Mouse (Mus musculus) bone marrow, adult 2 months (tissue): ENCODE measurements around the gene Eif4ebp2. TPM values are rescaled to one million over a fixed set of nuclear protein-coding genes. Genes with fewer than 3 reads are reported as not detected.

Experiments used
- H3K27ac ChIP-seq: fragments of 200-500 bp; 2 replicates; pipeline ENCODE4 v1.5.1; 2012; ENCODE audit warnings: low read depth, mild to moderate bottlenecking, control low read depth, inconsistent platforms, low read length; ENCODE audit not compliant: control insufficient read depth, poor library complexity, insufficient read depth
- H3K4me1 ChIP-seq: fragments of 200-500 bp; 2 replicates; pipeline ENCODE4 v1.6.1; 2011; ENCODE audit warnings: low read length; ENCODE audit not compliant: control insufficient read depth, insufficient read depth
- H3K4me3 ChIP-seq: fragments of 200-500 bp; replicated peaks from 2 replicates; pipeline ENCODE3; 2011; ENCODE audit warnings: mild to moderate bottlenecking, low read depth, low read length, control low read depth; ENCODE audit not compliant: control insufficient read depth
- CTCF ChIP-seq: fragments of 200-500 bp; IDR thresholded peaks from 2 replicates; pipeline ENCODE4 v1.5.1; 2011; ENCODE audit warnings: low read length, control low read depth; ENCODE audit not compliant: control insufficient read depth, insufficient read depth
- POLR2A ChIP-seq: fragments of 200-500 bp; IDR thresholded peaks from 2 replicates; pipeline ENCODE4 v1.6.1; 2011; ENCODE audit warnings: low read depth, mild to moderate bottlenecking, control low read depth, low read length, borderline replicate concordance; ENCODE audit not compliant: control insufficient read depth
- WGBS: fragments of 180-500 bp; shearing (Covaris S2); methylation state at CpG from one replicate; pipeline ENCODE4 v1.1.7; 2018; 5-methylcytosine and 5-hydroxymethylcytosine counted together
- polyA plus RNA-seq: library from polyadenylated mRNA; stranded (reverse); fragments of >200 nt; gene quantifications from 2 replicates; pipeline ENCODE4 v1.2.4, GENCODE M21; 2011; ENCODE audit warnings: low replicate concordance; ENCODE audit not compliant: missing spikeins, insufficient read depth, insufficient read length

Eif4ebp2 gene
- polyA plus RNA-seq, 1 experiment = 39.8 TPM

- H3K4me1 ChIP-seq = peaks cover 4% of the 10 kb centered on the region; the same call in 1 of the 2 replicates
- peak overlapping the region; percentile 92 for H3K27ac ChIP-seq
- no peak for TF ChIP-seq POLR2A
- no peak for TF ChIP-seq CTCF
- peak overlapping the region; percentile 99 for H3K4me3 ChIP-seq
- under 1% methylated on average over 8 of the region's 8 CpGs for WGBS
Measured at GRCm38 (mm10) chr10:61451463-61451930, 964 bp downstream of the Eif4ebp2 start.

GRCm38 (mm10) chr10:61448834-61449233 lies 3.6 kb downstream of the Eif4ebp2 start:
- peaks cover 4% of the 10 kb centered on the region; the same call in 1 of the 2 replicates for H3K4me1 ChIP-seq
- WGBS = 47% methylated on average over 3 of the region's 3 CpGs
- no peak overlapping the region for H3K4me3 ChIP-seq
- no peak for TF ChIP-seq CTCF
- TF ChIP-seq POLR2A = no peak
- no peak overlapping the region for H3K27ac ChIP-seq

GRCm38 (mm10) chr10:61447581-61448353 lies 4.7 kb downstream of the Eif4ebp2 start:
- H3K4me1 ChIP-seq = peaks cover 4% of the 10 kb centered on the region; the same call in 1 of the 2 replicates
- 74% methylated on average over 10 of the region's 10 CpGs for WGBS
- TF ChIP-seq POLR2A = no peak
- TF ChIP-seq CTCF = no peak
- H3K27ac ChIP-seq = no peak overlapping the region
- H3K4me3 ChIP-seq = no peak overlapping the region

GRCm38 (mm10) chr10:61445016-61445415 lies 7.4 kb downstream of the Eif4ebp2 start:
- no peak overlapping the region for H3K27ac ChIP-seq
- TF ChIP-seq CTCF (no peak), POLR2A (no peak)
- WGBS = 83% methylated on average over 3 of the region's 3 CpGs
- H3K4me3 ChIP-seq = no peak overlapping the region
- peaks cover 1% of the 10 kb centered on the region; the same call in 1 of the 2 replicates for H3K4me1 ChIP-seq

GRCm38 (mm10) chr10:61443876-61444275 lies 8.6 kb downstream of the Eif4ebp2 start:
- Histone ChIP-seq H3K27ac (no peak overlapping the region), H3K4me3 (no peak overlapping the region), H3K4me1 (no peaks in the 10 kb centered on the region)
- TF ChIP-seq CTCF = no peak
- TF ChIP-seq POLR2A = no peak
- 89% methylated on average over 1 of the region's 1 CpGs for WGBS

- Histone ChIP-seq H3K4me3 (no peak overlapping the region), H3K4me1 (no peaks in the 10 kb centered on the region), H3K27ac (no peak overlapping the region)
- WGBS = 65% methylated on average over 6 of the region's 6 CpGs
- no peak for TF ChIP-seq CTCF
Measured at GRCm38 (mm10) chr10:61443456-61443855, 9.0 kb downstream of the Eif4ebp2 start.

- 83% methylated on average over 7 of the region's 7 CpGs for WGBS
- no peaks in the 10 kb centered on the region for H3K4me1 ChIP-seq
- no peak overlapping the region for H3K4me3 ChIP-seq
- H3K27ac ChIP-seq = no peak overlapping the region
- TF ChIP-seq CTCF (no peak), POLR2A (no peak)
Measured at GRCm38 (mm10) chr10:61440202-61440800, 12.2 kb downstream of the Eif4ebp2 start.

GRCm38 (mm10) chr10:61431375-61431774 lies 21.1 kb downstream of the Eif4ebp2 start:
- Histone ChIP-seq H3K27ac (no peak overlapping the region), H3K4me1 (no peaks in the 10 kb centered on the region), H3K4me3 (no peak overlapping the region)
- WGBS = 89% methylated on average over 9 of the region's 9 CpGs
- TF ChIP-seq POLR2A (no peak), CTCF (no peak)
